Mouse (Mus musculus) stomach, embryonic 15.5 days (tissue): Measurements from ENCODE around the gene Tbc1d22a. TPM values are rescaled to one million over a fixed set of nuclear protein-coding genes. Genes with fewer than 3 reads are reported as not detected.

Experiments used
- ATAC-seq: fragments of 200-750 bp; cut with Nextera tagmentation; 2 replicates; pipeline ENCODE4 v1.8.0; 2017; ENCODE audit warnings: low read depth, moderate number of reproducible peaks, moderate TSS enrichment; ENCODE audit not compliant: insufficient read depth, low FRiP score
- H3K27ac ChIP-seq: fragments of 300-500 bp; sonication (generic); 2 replicates; pipeline ENCODE4 v1.5.1; 2015; ENCODE audit warnings: mild to moderate bottlenecking, inconsistent platforms
- H3K27me3 ChIP-seq: fragments of 300-500 bp; sonication (generic); replicated peaks from 2 replicates; pipeline ENCODE4 v1.6.1; 2015; ENCODE audit warnings: inconsistent platforms
- H3K36me3 ChIP-seq: fragments of 300-500 bp; sonication (generic); 2 replicates; pipeline ENCODE4 v1.6.1; 2015; ENCODE audit warnings: inconsistent platforms
- H3K4me1 ChIP-seq: fragments of 300-500 bp; sonication (generic); 2 replicates; pipeline ENCODE4 v1.6.1; 2015; ENCODE audit warnings: inconsistent platforms
- H3K4me2 ChIP-seq: fragments of 300-500 bp; sonication (generic); 2 replicates; pipeline ENCODE4 v1.6.1; 2015; ENCODE audit warnings: mild to moderate bottlenecking, inconsistent platforms
- H3K4me3 ChIP-seq: fragments of 300-500 bp; sonication (generic); replicated peaks from 2 replicates; pipeline ENCODE4 v1.5.1; 2015; ENCODE audit warnings: inconsistent platforms
- H3K9ac ChIP-seq: fragments of 300-500 bp; sonication (generic); 2 replicates; pipeline ENCODE4 v1.6.1; 2015; ENCODE audit warnings: inconsistent platforms
- H3K9me3 ChIP-seq: fragments of 300-500 bp; sonication (generic); 2 replicates; pipeline ENCODE4 v1.6.1; 2016; ENCODE audit warnings: inconsistent platforms
- WGBS: fragments of 180-500 bp; shearing (Covaris S2); methylation state at CpG from one replicate; pipeline ENCODE4 v1.1.7; 2015; 5-methylcytosine and 5-hydroxymethylcytosine counted together
- polyA plus RNA-seq: library from polyadenylated mRNA; unstranded; fragments of >200 nt; fragmentation: Nextera tagmentation; extraction: Ambion mirVana; gene quantifications from 2 replicates; pipeline ENCODE4 v1.2.1, GENCODE M21; 2015

Tbc1d22a gene
- polyA plus RNA-seq, 1 experiment from 2014 or later, result 10.4 TPM

- H3K4me3 ChIP-seq, result no peak overlapping the region
- ATAC-seq, result no peak
- no peaks in the 10 kb centered on the region for H3K4me1 ChIP-seq
- H3K27me3 ChIP-seq, result no peaks in the 10 kb centered on the region
- H3K9ac ChIP-seq, result no peak overlapping the region
- H3K4me2 ChIP-seq, result no peak overlapping the region
- no peaks in the 10 kb centered on the region for H3K36me3 ChIP-seq
- H3K27ac ChIP-seq, result no peak overlapping the region
- 68% methylated on average over 3 of the region's 3 CpGs for WGBS
- no peaks in the 10 kb centered on the region for H3K9me3 ChIP-seq
Measured at GRCm38 (mm10) chr15:86360376-86360775, 146.1 kb downstream of the Tbc1d22a start.

GRCm38 (mm10) chr15:86362306-86363150 lies 148.3 kb downstream of the Tbc1d22a start:
- Histone ChIP-seq H3K27ac (no peak overlapping the region), H3K36me3 (no peaks in the 10 kb centered on the region), H3K9me3 (no peaks in the 10 kb centered on the region), H3K9ac (no peak overlapping the region), H3K4me3 (no peak overlapping the region), H3K27me3 (no peaks in the 10 kb centered on the region), H3K4me1 (no peaks in the 10 kb centered on the region), H3K4me2 (no peak overlapping the region)
- 79% methylated on average over 10 of the region's 10 CpGs for WGBS
- no peak for ATAC-seq

- Histone ChIP-seq H3K9me3 (no peaks in the 10 kb centered on the region), H3K27ac (no peak overlapping the region), H3K9ac (no peak overlapping the region), H3K4me3 (no peak overlapping the region), H3K36me3 (no peaks in the 10 kb centered on the region), H3K4me2 (no peak overlapping the region), H3K27me3 (no peaks in the 10 kb centered on the region), H3K4me1 (no peaks in the 10 kb centered on the region)
- ATAC-seq, result no peak
- WGBS, result 81% methylated on average over 4 of the region's 4 CpGs
Measured at GRCm38 (mm10) chr15:86363841-86364295, 149.6 kb downstream of the Tbc1d22a start.

GRCm38 (mm10) chr15:86364948-86365658 lies 150.8 kb downstream of the Tbc1d22a start:
- Histone ChIP-seq H3K9ac (no peak overlapping the region), H3K4me3 (no peak overlapping the region), H3K36me3 (no peaks in the 10 kb centered on the region), H3K4me2 (no peak overlapping the region), H3K9me3 (no peaks in the 10 kb centered on the region), H3K27me3 (no peaks in the 10 kb centered on the region), H3K4me1 (no peaks in the 10 kb centered on the region), H3K27ac (no peak overlapping the region)
- ATAC-seq, result no peak
- 88% methylated on average over 10 of the region's 10 CpGs for WGBS

- Histone ChIP-seq H3K27me3 (no peaks in the 10 kb centered on the region), H3K9ac (no peak overlapping the region), H3K4me2 (no peak overlapping the region), H3K4me1 (no peaks in the 10 kb centered on the region), H3K4me3 (no peak overlapping the region), H3K27ac (no peak overlapping the region), H3K9me3 (no peaks in the 10 kb centered on the region), H3K36me3 (no peaks in the 10 kb centered on the region)
- 78% methylated on average over 4 of the region's 4 CpGs for WGBS
- no peak for ATAC-seq
Measured at GRCm38 (mm10) chr15:86366726-86367125, 152.5 kb downstream of the Tbc1d22a start.

GRCm38 (mm10) chr15:86367247-86367646 lies 153.0 kb downstream of the Tbc1d22a start:
- Histone ChIP-seq H3K36me3 (no peaks in the 10 kb centered on the region), H3K4me3 (no peak overlapping the region), H3K27ac (no peak overlapping the region), H3K9ac (no peak overlapping the region), H3K27me3 (no peaks in the 10 kb centered on the region), H3K9me3 (no peaks in the 10 kb centered on the region), H3K4me1 (no peaks in the 10 kb centered on the region), H3K4me2 (no peak overlapping the region)
- no peak for ATAC-seq
- WGBS, result 62% methylated on average over 8 of the region's 8 CpGs

- H3K27me3 ChIP-seq, result no peaks in the 10 kb centered on the region
- no peak overlapping the region for H3K4me3 ChIP-seq
- H3K4me1 ChIP-seq, result no peaks in the 10 kb centered on the region
- no peaks in the 10 kb centered on the region for H3K36me3 ChIP-seq
- H3K9ac ChIP-seq, result no peak overlapping the region
- no peak overlapping the region for H3K4me2 ChIP-seq
- H3K9me3 ChIP-seq, result no peaks in the 10 kb centered on the region
- WGBS, result 73% methylated on average over 3 of the region's 3 CpGs
- ATAC-seq, result no peak
- no peak overlapping the region for H3K27ac ChIP-seq
Measured at GRCm38 (mm10) chr15:86370846-86371245, 156.6 kb downstream of the Tbc1d22a start.

- Histone ChIP-seq H3K9ac (no peak overlapping the region), H3K4me1 (no peaks in the 10 kb centered on the region), H3K27ac (no peak overlapping the region), H3K27me3 (no peaks in the 10 kb centered on the region), H3K4me3 (no peak overlapping the region), H3K36me3 (no peaks in the 10 kb centered on the region), H3K4me2 (no peak overlapping the region), H3K9me3 (no peaks in the 10 kb centered on the region)
- no peak for ATAC-seq
- 62% methylated on average over 3 of the region's 3 CpGs for WGBS
Measured at GRCm38 (mm10) chr15:86375262-86375661, 161.0 kb downstream of the Tbc1d22a start.

- Histone ChIP-seq H3K4me3 (no peak overlapping the region), H3K4me2 (no peak overlapping the region), H3K9me3 (no peaks in the 10 kb centered on the region), H3K9ac (no peak overlapping the region), H3K4me1 (no peaks in the 10 kb centered on the region), H3K27me3 (no peaks in the 10 kb centered on the region), H3K27ac (no peak overlapping the region), H3K36me3 (no peaks in the 10 kb centered on the region)
- ATAC-seq, result no peak
- WGBS, result 86% methylated on average over 6 of the region's 6 CpGs
Measured at GRCm38 (mm10) chr15:86375860-86376394, 161.7 kb downstream of the Tbc1d22a start.

GRCm38 (mm10) chr15:86383278-86383677 lies 169.0 kb downstream of the Tbc1d22a start:
- no peak overlapping the region for H3K9ac ChIP-seq
- ATAC-seq, result no peak

GRCm38 (mm10) chr15:86385436-86385835 lies 171.2 kb downstream of the Tbc1d22a start:
- no peak overlapping the region for H3K4me3 ChIP-seq
- H3K36me3 ChIP-seq, result no peaks in the 10 kb centered on the region
- no peak for ATAC-seq
- H3K4me1 ChIP-seq, result no peaks in the 10 kb centered on the region
- H3K4me2 ChIP-seq, result no peak overlapping the region
- no peaks in the 10 kb centered on the region for H3K9me3 ChIP-seq
- 54% methylated on average over 2 of the region's 2 CpGs for WGBS
- H3K27me3 ChIP-seq, result no peaks in the 10 kb centered on the region
- no peak overlapping the region for H3K27ac ChIP-seq
- H3K9ac ChIP-seq, result no peak overlapping the region

More at GRCm38 (mm10) chr15:86383278-86383677, 169.0 kb downstream of the Tbc1d22a start:
- Histone ChIP-seq H3K27me3 (no peaks in the 10 kb centered on the region), H3K4me1 (no peaks in the 10 kb centered on the region), H3K9me3 (no peaks in the 10 kb centered on the region), H3K4me2 (no peak overlapping the region), H3K27ac (no peak overlapping the region), H3K4me3 (no peak overlapping the region), H3K36me3 (no peaks in the 10 kb centered on the region)
- WGBS, result 69% methylated on average over 5 of the region's 5 CpGs

GRCm38 (mm10) chr15:86386325-86386724 lies 172.1 kb downstream of the Tbc1d22a start:
- no peak overlapping the region for H3K9ac ChIP-seq
- H3K4me3 ChIP-seq, result no peak overlapping the region
- H3K4me2 ChIP-seq, result no peak overlapping the region
- no peaks in the 10 kb centered on the region for H3K36me3 ChIP-seq
- no peaks in the 10 kb centered on the region for H3K4me1 ChIP-seq
- WGBS, result 68% methylated on average over 8 of the region's 8 CpGs
- no peaks in the 10 kb centered on the region for H3K9me3 ChIP-seq
- H3K27me3 ChIP-seq, result no peaks in the 10 kb centered on the region
- H3K27ac ChIP-seq, result no peak overlapping the region
- ATAC-seq, result no peak
